In the genomic region with DNA sequence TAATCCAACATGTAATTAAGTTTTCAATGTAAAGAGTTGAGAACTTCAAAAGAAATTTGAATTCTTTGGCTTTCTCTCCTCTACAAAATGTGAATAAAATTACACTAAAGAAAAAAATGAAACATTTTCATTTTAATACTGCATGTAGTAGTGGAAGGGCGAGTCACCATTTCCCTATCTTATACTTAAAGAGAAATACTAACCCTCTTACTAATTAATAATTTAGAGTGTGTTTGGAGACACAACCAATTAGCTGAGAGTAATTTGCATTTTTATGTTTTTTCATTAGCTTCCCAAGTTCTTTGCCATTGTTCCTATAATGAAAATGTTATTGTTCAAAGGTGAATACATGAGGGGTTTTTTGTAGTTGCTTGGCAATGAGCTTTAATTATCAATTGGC, we compare ENCODE assay signal across 21 mouse cellular contexts.
DNase-seq lines count a peak whose midpoint lies in the region; ATAC-seq lines count a peak whose summit lies in the region.
"Had no signal": no experiment of that assay in that cellular context is flagged by ENCODE, and none has a peak within 500 bp of the region (broad histone marks: within the 10 kb centered on the region; RNA-seq: fewer than 3 reads in every experiment).

No protein-coding gene starts in this region.

- H3K4me1 ChIP-seq in neural tube, embryonic 13.5 days (replicated peaks) = peaks cover 4% of the 10 kb centered on the region; the same call in 1 of the 2 replicates
- H3K4me1 ChIP-seq in neural tube, embryonic 14.5 days (ENCODE audit: control insufficient read depth, insufficient read depth, low read length) = no peaks in the 10 kb centered on the region
- H3K4me1 ChIP-seq in neural tube, embryonic 15.5 days = 0 out of 2 replicates have a peak, but pooled peaks cover 3% of the 10 kb centered on the region

- no peak overlapping the region for H3K27ac ChIP-seq in neural tube, embryonic 13.5 days (replicated peaks)
- no peak overlapping the region for H3K27ac ChIP-seq in neural tube, embryonic 14.5 days (ENCODE audit: low read depth, low read length)
- H3K27ac ChIP-seq in neural tube, embryonic 15.5 days (replicated peaks) = no peak overlapping the region

- no peak overlapping the region for H3K9ac ChIP-seq in neural tube, embryonic 13.5 days
- no peak overlapping the region for H3K9ac ChIP-seq in neural tube, embryonic 14.5 days (replicated peaks; ENCODE audit: low read depth, low read length)
- H3K9ac ChIP-seq in neural tube, embryonic 15.5 days (replicated peaks) = no peak overlapping the region

- intact Hi-C loops in left cerebral cortex, postnatal 25 days (cut with DNase I) = no loop called here

- no peaks in the 10 kb centered on the region for H3K27me3 ChIP-seq in neural tube, embryonic 13.5 days
- no peaks in the 10 kb centered on the region for H3K27me3 ChIP-seq in neural tube, embryonic 14.5 days (ENCODE audit: control insufficient read depth, insufficient read depth, low read length)
- H3K27me3 ChIP-seq in neural tube, embryonic 15.5 days (replicated peaks) = no peaks in the 10 kb centered on the region
- H3K27me3 ChIP-seq: CH12.LX had no signal

- DNase-seq in neural tube, embryonic 10.5 days (ENCODE audit: extremely low spot score, low spot score) = no peak
- no peak for DNase-seq in left cerebral cortex, postnatal 25 days (ENCODE audit: low spot score in 2 of 2)
- DNase-seq: adrenal gland, adult 2 months; adrenal gland, adult 8-10 months; adrenal gland, postnatal 10 days; adrenal gland, postnatal 14 days; adrenal gland, postnatal 25 days; adrenal gland, postnatal 36 days; B cell, adult 2 months; cerebellum, adult 11 months; cerebellum, adult 11-12 months; cerebellum, adult 18-20 months had no signal

- no peak overlapping the region for H3K4me3 ChIP-seq in neural tube, embryonic 13.5 days
- H3K4me3 ChIP-seq in neural tube, embryonic 14.5 days (ENCODE audit: low read depth, low read length) = no peak overlapping the region
- no peak overlapping the region for H3K4me3 ChIP-seq in neural tube, embryonic 15.5 days (replicated peaks)

- no peaks in the 10 kb centered on the region for H3K36me3 ChIP-seq in neural tube, embryonic 13.5 days
- H3K36me3 ChIP-seq in neural tube, embryonic 14.5 days (ENCODE audit: control insufficient read depth, insufficient read depth, low read length) = no peaks in the 10 kb centered on the region
- H3K36me3 ChIP-seq in neural tube, embryonic 15.5 days = no peaks in the 10 kb centered on the region
- H3K36me3 ChIP-seq: G1E had no signal

- 59% methylated on average over 1 of the region's 1 CpGs for WGBS in neural tube, embryonic 13.5 days
- 60% methylated on average over 1 of the region's 1 CpGs for WGBS in neural tube, embryonic 14.5 days
- WGBS in neural tube, embryonic 15.5 days = 53% methylated on average over 1 of the region's 1 CpGs

- H3K9me3 ChIP-seq in neural tube, embryonic 13.5 days = no peaks in the 10 kb centered on the region
- no peaks in the 10 kb centered on the region for H3K9me3 ChIP-seq in neural tube, embryonic 14.5 days (ENCODE audit: control insufficient read depth, low read length)
- no peaks in the 10 kb centered on the region for H3K9me3 ChIP-seq in neural tube, embryonic 15.5 days (replicated peaks)
- H3K9me3 ChIP-seq: G1E had no signal

- no peak overlapping the region for H3K4me2 ChIP-seq in neural tube, embryonic 13.5 days
- no peak overlapping the region for H3K4me2 ChIP-seq in neural tube, embryonic 14.5 days (ENCODE audit: low read depth, low read length)
- no peak overlapping the region for H3K4me2 ChIP-seq in neural tube, embryonic 15.5 days

- ATAC-seq in neural tube, embryonic 13.5 days (ENCODE audit: low read depth) = peak; percentile 84
- ATAC-seq in neural tube, embryonic 14.5 days (ENCODE audit: low read depth) = 0 out of 2 replicates have a peak, but pooled peaks have one; percentile 51
- peak; percentile 31; the same call in 1 of the 2 replicates for ATAC-seq in neural tube, embryonic 15.5 days (ENCODE audit: low FRiP score)
- no peak for ATAC-seq in megakaryocyte, adult 5-6 weeks (ENCODE audit: poor library complexity, severe bottlenecking)
- ATAC-seq: activated CD4-positive, CD25-positive, alpha-beta regulatory T cell, adult 4 months; CD4-positive, CD25-positive, alpha-beta regulatory T cell, adult 4 months; Patski had no signal
